Mouse (Mus musculus) layer of hippocampus, postnatal 14 days (tissue): ENCODE measurements around the gene Tent2. TPM values are rescaled to one million over a fixed set of nuclear protein-coding genes. Genes with fewer than 3 reads are reported as not detected.

Experiments
- DNase-seq, 2 experiments: peaks; one replicate each; pipeline ENCODE4 v3.0.0; 2021 to 2022; ENCODE audit warnings: low spot score in 2 of 2, mixed read lengths in 1 of 2
- total RNA-seq, 2 experiments: library from RNA; stranded (reverse); gene quantifications; 2 replicates each; pipeline ENCODE4 v1.2.3; 2021

Tent2 gene
- total RNA-seq, 2 experiments from 2014 or later = 20.5 to 20.6 TPM

DNA sequence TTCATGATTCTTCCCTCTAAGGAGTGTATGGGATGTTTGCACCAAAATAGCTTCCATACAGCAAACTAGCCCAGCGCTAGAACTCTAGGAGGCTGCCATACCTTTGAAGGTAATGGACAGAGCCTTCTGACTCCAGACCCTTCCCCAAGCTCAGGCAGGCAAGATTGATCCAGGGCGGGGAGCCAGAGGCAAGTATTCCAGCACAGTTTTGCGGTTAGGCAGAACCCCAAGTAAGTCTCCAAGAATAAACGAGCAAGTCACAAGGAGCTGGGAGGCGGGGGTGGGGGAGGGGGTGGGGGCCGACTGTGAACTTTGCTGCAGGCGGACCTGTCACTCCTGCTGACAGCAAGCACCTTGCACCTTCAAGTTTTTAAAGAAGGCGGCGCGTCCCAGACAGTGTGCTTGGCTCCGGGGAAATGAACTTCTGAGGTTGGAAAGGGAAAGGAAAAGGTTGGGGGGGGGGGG lies 48.3 kb downstream of the Tent2 start:
- DNase-seq = no peak

DNA sequence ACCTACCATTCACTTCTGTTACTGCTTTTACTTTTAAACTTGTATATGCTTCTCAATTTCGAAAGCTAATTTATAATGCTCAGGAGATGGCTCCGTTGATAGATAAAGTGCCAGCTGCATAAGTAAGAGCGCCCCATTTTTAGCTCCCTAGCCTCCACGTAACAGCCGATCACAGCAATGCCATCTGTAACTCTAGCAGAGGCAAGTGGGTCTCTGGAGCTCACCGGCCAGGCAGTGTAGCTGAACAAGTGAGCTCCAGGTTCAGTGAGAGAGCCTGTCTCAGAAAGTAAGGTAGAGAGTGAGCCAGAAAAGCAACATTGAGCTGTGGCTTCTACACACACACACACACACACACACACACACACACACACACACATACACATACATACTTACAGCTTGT lies 51.0 kb downstream of the Tent2 start:
- DNase-seq = no peak

DNA sequence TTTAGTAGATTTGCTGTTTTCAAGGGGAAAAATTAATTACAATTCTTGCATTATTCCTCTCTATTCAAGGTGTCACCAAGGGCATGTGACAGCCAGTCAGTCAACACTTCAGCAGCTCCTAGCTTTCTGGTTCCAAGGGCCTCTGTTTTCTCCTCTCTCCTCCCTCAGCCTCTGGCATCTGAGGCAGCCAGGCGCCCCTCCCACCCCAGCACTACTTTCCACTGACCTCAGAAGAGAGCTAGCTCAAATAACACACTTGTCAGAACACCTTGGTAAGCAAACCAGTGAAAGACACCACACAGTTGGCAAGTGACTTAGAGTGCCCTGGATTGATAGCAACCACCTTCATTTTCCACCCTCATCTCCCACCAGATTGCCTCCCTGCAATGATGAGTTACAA lies 54.1 kb downstream of the Tent2 start:
- no peak for DNase-seq

DNA sequence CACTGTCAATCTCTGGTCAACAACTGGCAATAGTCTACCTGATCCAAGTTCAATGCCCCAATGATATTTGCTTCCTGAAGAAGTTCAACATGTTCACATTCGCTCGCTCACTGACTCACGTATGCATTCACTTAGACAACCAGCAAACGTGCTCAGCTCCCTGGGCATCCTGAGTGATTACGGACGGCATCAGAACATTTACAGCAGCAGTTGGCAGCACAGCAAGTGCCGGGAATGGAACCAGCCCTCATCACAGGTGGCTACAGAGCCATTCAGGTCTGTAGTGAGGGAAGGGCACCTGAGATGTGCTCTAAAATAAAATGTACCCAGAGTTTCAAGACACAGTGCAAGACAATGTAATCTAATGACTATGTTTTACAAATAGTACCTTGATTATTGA lies 55.1 kb downstream of the Tent2 start:
- DNase-seq = no peak

DNA sequence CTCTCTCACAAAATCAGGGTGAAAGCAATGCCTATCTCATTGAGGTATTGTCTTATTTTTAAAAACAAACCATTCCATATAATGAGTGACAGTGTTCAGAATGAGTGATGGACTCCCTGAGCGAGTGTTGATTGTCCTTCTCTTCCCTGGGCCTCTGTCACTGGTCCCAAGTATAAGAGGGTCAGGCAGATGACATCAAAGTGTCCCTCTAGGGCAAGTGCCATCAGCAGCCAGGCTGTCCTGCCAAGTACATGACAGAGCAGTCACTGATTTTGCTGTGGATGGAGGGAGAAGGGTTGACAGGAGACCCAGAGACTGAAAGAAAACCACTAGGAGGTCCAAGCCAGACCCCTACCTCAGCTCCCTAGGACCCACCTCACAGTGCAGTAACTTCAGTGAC lies 55.9 kb downstream of the Tent2 start:
- no peak for DNase-seq

DNA sequence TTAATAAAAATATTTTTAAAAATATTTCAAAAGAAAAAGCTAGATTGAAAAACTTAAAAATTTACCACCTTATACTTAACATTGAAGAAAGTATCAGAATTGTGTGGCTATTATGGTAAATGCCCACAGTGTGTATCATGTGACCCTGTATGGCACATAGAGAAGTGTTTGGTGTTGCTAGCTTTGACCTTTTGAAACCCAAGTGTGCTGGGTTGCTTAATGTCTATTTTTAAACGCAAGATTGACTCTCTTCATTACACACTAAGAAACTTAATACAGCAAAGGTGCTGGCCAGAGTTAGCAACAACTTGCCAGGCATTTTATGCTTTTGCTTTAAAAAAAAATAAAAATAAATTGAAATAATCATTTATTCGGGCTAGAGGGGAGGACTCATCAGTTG lies 56.7 kb downstream of the Tent2 start:
- DNase-seq = no peak

DNA sequence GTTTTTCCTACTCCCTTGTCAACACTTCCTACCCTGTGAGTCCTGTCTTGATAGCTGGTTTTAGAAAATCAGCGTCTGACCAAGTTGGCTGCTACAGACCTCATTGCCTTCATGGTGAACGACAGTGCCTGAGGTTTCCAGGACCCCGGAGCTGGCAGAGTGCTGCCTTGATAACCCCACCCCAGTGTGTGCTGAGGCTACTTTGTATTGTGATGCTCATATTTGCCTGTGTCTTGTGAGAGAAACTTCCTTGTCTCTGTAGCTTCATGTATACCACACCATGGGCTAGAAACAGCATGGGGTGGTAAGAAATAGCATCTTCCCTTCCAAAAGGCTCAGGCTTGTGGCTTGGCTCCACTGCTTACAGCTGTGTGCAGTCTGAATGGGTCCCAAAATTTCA lies 61.5 kb downstream of the Tent2 start:
- no peak for DNase-seq

DNA sequence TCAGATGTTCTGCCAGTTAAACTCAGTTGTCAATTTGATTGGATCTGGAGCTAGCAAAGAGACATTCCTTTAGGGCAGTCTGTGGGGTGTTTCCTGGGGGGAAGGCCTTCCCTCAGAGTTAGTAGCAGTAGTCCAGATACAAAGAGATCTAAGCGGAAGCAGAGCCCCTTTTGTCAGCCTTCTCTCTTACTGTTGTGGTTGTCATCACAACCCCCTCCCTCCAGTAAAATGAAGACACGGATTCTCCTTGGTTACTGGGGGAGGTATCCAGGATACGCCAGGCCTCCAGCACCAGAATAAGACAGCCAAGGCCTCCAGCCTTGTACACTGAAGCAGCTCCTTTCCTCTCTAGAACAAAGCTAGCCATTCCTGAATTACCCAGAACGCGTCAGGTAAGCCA lies 63.2 kb downstream of the Tent2 start:
- no peak for DNase-seq

DNA sequence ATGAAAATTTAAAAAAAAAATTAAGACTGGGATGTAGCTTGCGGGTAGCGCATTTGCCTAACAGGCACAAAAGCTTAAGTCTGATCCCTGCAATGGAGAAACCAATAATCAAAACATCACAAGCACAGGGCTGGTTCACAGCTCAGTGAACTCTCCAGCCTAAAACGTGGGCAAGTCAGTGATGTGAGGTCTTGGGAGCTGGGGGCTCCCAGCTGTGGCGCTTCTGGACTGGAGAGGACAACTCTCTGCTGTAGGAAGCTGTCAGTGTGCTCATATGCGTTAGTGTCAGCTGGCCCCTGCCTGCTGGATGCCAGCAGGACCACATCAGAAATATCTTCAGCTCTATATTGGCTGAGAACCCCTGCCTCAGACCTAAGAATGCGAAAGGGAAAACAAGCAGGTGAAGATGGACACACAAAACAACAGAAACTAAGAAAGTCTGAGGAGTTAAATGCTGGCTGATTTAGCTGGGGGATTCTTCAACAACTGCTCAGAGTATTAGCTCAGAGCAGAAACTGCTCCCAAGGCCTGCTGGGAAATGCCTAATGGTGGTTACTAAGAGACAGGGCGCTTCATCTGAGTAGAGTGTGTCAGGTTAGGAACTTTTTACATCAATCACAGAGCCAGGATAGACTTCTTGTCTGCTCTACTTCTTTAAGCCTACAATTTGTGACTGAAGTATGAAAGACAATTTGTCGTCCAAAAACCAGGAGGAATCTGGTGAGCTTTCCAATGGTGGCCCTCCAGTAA lies 63.9 kb downstream of the Tent2 start:
- DNase-seq = no peak

DNA sequence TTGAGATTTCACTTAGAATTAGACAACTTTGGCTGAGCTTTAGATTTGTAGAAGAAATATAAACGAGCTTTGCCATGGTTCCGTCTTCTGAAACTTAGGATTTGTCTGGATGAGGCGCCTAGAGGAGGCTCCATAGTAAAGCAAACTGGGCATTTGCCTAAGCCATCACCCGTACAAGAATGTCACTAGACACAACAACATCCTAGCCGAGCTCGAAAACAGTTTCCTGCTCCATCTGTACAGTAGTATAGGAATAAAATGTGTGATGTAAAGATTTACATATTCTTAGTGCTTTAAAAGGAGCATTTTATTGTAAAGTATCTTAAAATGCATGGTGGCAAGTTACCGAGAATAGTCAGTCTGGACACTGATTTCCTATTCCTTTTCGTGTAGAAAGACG lies 69.9 kb downstream of the Tent2 start:
- DNase-seq = no peak

DNA sequence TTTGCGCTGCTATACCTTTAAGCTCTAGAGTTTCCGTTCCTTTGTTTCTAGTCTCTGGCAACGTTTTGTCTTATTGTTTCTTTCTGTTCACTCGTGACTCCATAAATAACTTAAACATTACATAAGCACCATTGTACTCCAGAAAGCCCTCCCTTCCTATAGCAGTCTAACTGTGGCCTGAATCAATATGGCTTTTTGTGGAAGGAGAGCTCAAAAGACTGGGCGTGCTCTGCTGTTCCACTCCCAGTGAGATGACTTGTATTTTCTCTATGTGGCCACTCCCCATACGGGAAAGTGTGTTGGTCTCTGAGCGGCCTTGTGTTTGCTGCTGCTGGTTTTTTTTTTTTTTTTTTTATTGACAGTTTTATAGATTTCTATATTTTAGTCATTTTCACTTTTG lies 74.9 kb downstream of the Tent2 start:
- DNase-seq = no peak

DNA sequence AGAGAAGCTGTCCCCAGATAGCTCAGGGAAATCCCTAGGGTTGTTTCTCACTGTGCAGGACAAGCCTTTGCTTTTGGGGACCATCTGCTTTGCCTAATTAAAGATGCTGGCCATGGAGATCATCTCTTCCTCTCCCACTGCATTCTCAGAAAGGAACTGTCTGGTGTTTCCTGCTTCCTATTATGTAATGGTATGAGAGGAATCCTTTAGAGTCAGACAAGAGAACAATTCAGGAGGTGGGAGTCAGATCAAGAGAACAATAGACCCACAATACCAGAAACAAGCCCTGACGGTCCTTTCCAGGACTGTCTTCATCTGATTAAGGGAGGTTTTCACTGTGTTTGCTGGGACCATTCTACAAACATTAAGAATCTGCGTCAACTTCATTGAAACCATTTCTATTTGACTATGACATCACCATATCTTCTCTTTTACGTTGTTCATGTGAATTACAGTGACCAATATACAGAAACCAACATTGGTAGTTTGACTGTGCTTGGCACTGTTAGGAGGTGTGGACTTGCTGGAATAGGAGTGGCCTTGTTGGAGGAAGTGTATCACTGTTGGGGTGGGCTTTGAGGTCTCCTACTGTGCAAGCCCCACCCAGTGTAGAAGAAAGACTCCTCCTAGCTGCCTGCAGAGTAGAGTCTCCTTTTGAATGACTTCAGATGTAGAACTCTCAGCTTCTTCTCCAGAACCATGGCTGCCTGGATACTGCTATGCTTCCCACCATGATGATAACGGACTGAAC lies 89.7 kb downstream of the Tent2 start:
- no peak for DNase-seq

DNA sequence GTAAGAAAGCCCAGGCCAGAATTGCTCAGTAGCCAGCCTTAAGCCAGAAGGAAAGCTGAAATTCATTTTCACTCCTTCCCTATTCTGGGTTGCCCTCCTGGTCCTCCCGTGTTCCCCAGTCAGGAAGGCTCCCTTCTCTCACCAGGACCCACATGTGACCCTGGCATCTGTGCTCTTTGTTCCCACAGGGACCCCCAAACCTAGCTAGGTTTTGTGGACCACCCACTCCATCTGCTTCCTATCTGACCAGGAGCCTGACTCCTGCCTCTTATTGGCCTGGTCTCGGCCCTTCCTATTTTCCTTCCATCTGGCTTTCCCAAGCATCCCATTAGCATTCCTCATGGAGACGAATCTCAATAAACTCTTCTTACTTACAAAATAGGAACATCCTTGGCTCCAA lies 93.6 kb downstream of the Tent2 start:
- no peak for DNase-seq

DNA sequence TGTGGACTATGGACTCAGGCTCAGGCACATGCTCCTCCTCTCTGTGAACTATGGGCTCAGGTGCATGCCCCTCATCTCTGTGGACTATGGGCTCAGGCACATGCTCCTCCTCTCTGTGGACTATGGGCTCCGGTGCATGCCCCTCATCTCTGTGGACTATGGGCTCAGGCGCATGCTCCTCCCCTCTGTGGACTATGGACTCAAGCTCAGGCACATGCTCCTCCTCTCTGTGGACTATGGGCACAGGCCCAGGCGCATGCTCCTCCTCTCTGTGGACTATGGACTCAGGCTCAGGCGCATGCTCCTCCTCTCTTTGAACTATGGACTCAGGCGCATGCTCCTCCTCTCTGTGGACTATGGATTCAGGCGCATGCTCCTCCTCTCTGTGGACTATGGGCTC lies 95.5 kb downstream of the Tent2 start:
- no peak for DNase-seq

Other genes with a start within 250 kb of the Tent2 start
- gene Cmya5, start 47.7 kb downstream of the Tent2 start, total RNA-seq = 1 to 10 TPM; 2.5 to 2.7 TPM
- gene Homer1, start 107.2 kb upstream of the Tent2 start, total RNA-seq = 100 to 1,000 TPM; 145 TPM